Mouse (Mus musculus) liver, embryonic 15.5 days (tissue): ENCODE data around the gene Zfp157. TPM values are rescaled to one million over a fixed set of nuclear protein-coding genes. Genes with fewer than 3 reads are reported as not detected.
A peak's percentile ranks its signal among the peaks of the same experiment; 100 is the strongest.
"Not testable (repeated sequence)": the region's sequence is repeated elsewhere in the genome, so short reads cannot be mapped to it uniquely, and the experiment has no call there.

Experiments
- ATAC-seq: fragments of 200-750 bp; cut with Nextera tagmentation; 2 replicates; pipeline ENCODE4 v1.8.0; 2017; ENCODE audit warnings: moderate number of reproducible peaks, mild to moderate bottlenecking, moderate library complexity; ENCODE audit not compliant: insufficient read depth
- H3K27ac ChIP-seq: fragments of 300-500 bp; sonication (generic); replicated peaks from 2 replicates; pipeline ENCODE4 v1.5.1; 2015; ENCODE audit warnings: mild to moderate bottlenecking, inconsistent platforms
- H3K27me3 ChIP-seq: fragments of 300-500 bp; sonication (generic); 2 replicates; pipeline ENCODE4 v1.6.1; 2015; ENCODE audit warnings: mild to moderate bottlenecking, inconsistent platforms
- H3K36me3 ChIP-seq: fragments of 300-500 bp; sonication (generic); replicated peaks from 2 replicates; pipeline ENCODE4 v1.6.1; 2015; ENCODE audit warnings: moderate library complexity, mild to moderate bottlenecking, inconsistent platforms
- H3K4me1 ChIP-seq: fragments of 300-500 bp; sonication (generic); replicated peaks from 2 replicates; pipeline ENCODE4 v1.6.1; 2015; ENCODE audit warnings: inconsistent platforms
- H3K4me2 ChIP-seq: fragments of 300-500 bp; sonication (generic); 2 replicates; pipeline ENCODE4 v1.6.1; 2015; ENCODE audit warnings: moderate library complexity, mild to moderate bottlenecking, inconsistent platforms
- H3K4me3 ChIP-seq: fragments of 300-500 bp; sonication (generic); replicated peaks from 2 replicates; pipeline ENCODE4 v1.5.1; 2015; ENCODE audit warnings: mild to moderate bottlenecking, inconsistent platforms
- H3K9ac ChIP-seq: fragments of 300-500 bp; sonication (generic); 2 replicates; pipeline ENCODE4 v1.6.1; 2015; ENCODE audit warnings: moderate library complexity, mild to moderate bottlenecking, inconsistent platforms
- H3K9me3 ChIP-seq: fragments of 300-500 bp; sonication (generic); replicated peaks from 2 replicates; pipeline ENCODE4 v1.6.1; 2016; ENCODE audit warnings: inconsistent platforms
- WGBS: fragments of 180-500 bp; shearing (Covaris S2); methylation state at CpG from one replicate; pipeline ENCODE4 v1.1.7; 2015; ENCODE audit warnings: mixed read lengths; ENCODE audit not compliant: insufficient replicate concordance; 5-methylcytosine and 5-hydroxymethylcytosine counted together
- polyA plus RNA-seq: library from polyadenylated mRNA; unstranded; fragments of >200 nt; fragmentation: Nextera tagmentation; extraction: Ambion mirVana; gene quantifications from 2 replicates; pipeline ENCODE4 v1.2.1, GENCODE M21; 2015

The Zfp157 gene
- 4.7 and 5.7 TPM in 2 replicates for polyA plus RNA-seq

- no peaks in the 10 kb centered on the region for H3K27me3 ChIP-seq
- peak within 1 kb of the TSS; percentile 51 for H3K27ac ChIP-seq
- H3K9me3 ChIP-seq: no peaks in the 10 kb centered on the region
- peaks cover 20% of the 10 kb centered on the region for H3K4me1 ChIP-seq
- H3K4me2 ChIP-seq: peak within 1 kb of the TSS; percentile 84
- under 1% methylated on average over 49 of the region's 49 CpGs for WGBS
- ATAC-seq: peak; percentile 100
- peak within 1 kb of the TSS; percentile 84 for H3K9ac ChIP-seq
- H3K4me3 ChIP-seq: peak within 1 kb of the TSS; percentile 91
- peaks cover 18% of the 10 kb centered on the region for H3K36me3 ChIP-seq
Observed at GRCm38 (mm10) chr5:138441286-138442194, at the start of gene Zfp157. Gene Zfp157 (plus strand): TSS chr5:138441468.

GRCm38 (mm10) chr5:138397795-138398337 is 43.4 kb upstream of the Zfp157 start:
- WGBS: 52% methylated on average over 2 of the region's 2 CpGs
- Histone ChIP-seq H3K36me3 (no peaks in the 10 kb centered on the region), H3K27me3 (no peaks in the 10 kb centered on the region), H3K9me3 (no peaks in the 10 kb centered on the region), H3K4me1 (no peaks in the 10 kb centered on the region), H3K9ac (no peak overlapping the region), H3K4me3 (no peak overlapping the region), H3K4me2 (no peak overlapping the region), H3K27ac (no peak overlapping the region)
- ATAC-seq: no peak

- not testable (repeated sequence) for H3K9ac ChIP-seq, H3K36me3 ChIP-seq, ATAC-seq, H3K27ac ChIP-seq, H3K9me3 ChIP-seq, H3K4me3 ChIP-seq, H3K4me2 ChIP-seq, H3K27me3 ChIP-seq, H3K4me1 ChIP-seq
Observed at GRCm38 (mm10) chr5:138400431-138400830, 40.8 kb upstream of the Zfp157 start.

- Histone ChIP-seq H3K4me3 (no peak overlapping the region), H3K4me1 (no peaks in the 10 kb centered on the region), H3K4me2 (no peak overlapping the region), H3K27ac (no peak overlapping the region), H3K9ac (no peak overlapping the region), H3K36me3 (peaks cover 48% of the 10 kb centered on the region), H3K9me3 (0 out of 2 replicates have a peak, but pooled peaks cover 7% of the 10 kb centered on the region), H3K27me3 (no peaks in the 10 kb centered on the region)
- 78% methylated on average over 4 of the region's 4 CpGs for WGBS
- ATAC-seq: no peak
Observed at GRCm38 (mm10) chr5:138458371-138458770, 17.1 kb downstream of the Zfp157 start.

- Histone ChIP-seq H3K9me3 (0 out of 2 replicates have a peak, but pooled peaks cover 7% of the 10 kb centered on the region), H3K4me3 (no peak overlapping the region), H3K4me1 (no peaks in the 10 kb centered on the region), H3K9ac (no peak overlapping the region), H3K27me3 (no peaks in the 10 kb centered on the region), H3K27ac (no peak overlapping the region), H3K4me2 (no peak overlapping the region), H3K36me3 (peaks cover 48% of the 10 kb centered on the region)
- no peak for ATAC-seq
- WGBS: 82% methylated on average over 1 of the region's 1 CpGs
Observed at GRCm38 (mm10) chr5:138459107-138459506, 17.8 kb downstream of the Zfp157 start.

- H3K4me2 ChIP-seq: no peak overlapping the region
- H3K4me1 ChIP-seq: no peaks in the 10 kb centered on the region
- H3K27ac ChIP-seq: no peak overlapping the region
- 12% methylated on average over 6 of the region's 6 CpGs for WGBS
- H3K4me3 ChIP-seq: no peak overlapping the region
- no peak for ATAC-seq
- H3K36me3 ChIP-seq: no peaks in the 10 kb centered on the region
- H3K9me3 ChIP-seq: no peaks in the 10 kb centered on the region
- no peak overlapping the region for H3K9ac ChIP-seq
- H3K27me3 ChIP-seq: no peaks in the 10 kb centered on the region
Observed at GRCm38 (mm10) chr5:138473601-138474000, 32.3 kb downstream of the Zfp157 start.

GRCm38 (mm10) chr5:138504548-138504947 is 63.3 kb downstream of the Zfp157 start:
- H3K9me3 ChIP-seq, H3K9ac ChIP-seq, ATAC-seq, H3K4me1 ChIP-seq, H3K4me2 ChIP-seq, H3K27me3 ChIP-seq, H3K4me3 ChIP-seq, H3K27ac ChIP-seq, H3K36me3 ChIP-seq: not testable (repeated sequence)
- 66% methylated on average over 12 of the region's 12 CpGs for WGBS

Other genes with a start within 250 kb of the Zfp157 start
- gene Mblac1, start 247.2 kb upstream of the Zfp157 start, polyA plus RNA-seq: 2.9 and 3.0 TPM in 2 replicates
- gene Nxpe5, start 215.6 kb upstream of the Zfp157 start, polyA plus RNA-seq: 0.08 TPM in 2 replicates
- gene Lamtor4, start 186.0 kb upstream of the Zfp157 start, polyA plus RNA-seq: 35.3 and 36.0 TPM in 2 replicates
- 2.5 and 3.6 TPM in 2 replicates for gene BC037034, start 177.4 kb upstream of the Zfp157 start, polyA plus RNA-seq
- 0.07 and 0.26 TPM in 2 replicates for gene Gal3st4, start 168.6 kb upstream of the Zfp157 start, polyA plus RNA-seq
- gene Gm43720, start 161.5 kb upstream of the Zfp157 start, polyA plus RNA-seq: not detected in 2 replicates
- gene Gpc2, start 161.5 kb upstream of the Zfp157 start, polyA plus RNA-seq: 0.45 and 0.62 TPM in 2 replicates
- gene Stag3, start 161.2 kb upstream of the Zfp157 start, polyA plus RNA-seq: 1.3 and 1.8 TPM in 2 replicates
- gene Pvrig, start 99.5 kb upstream of the Zfp157 start, polyA plus RNA-seq: 0.53 and 0.78 TPM in 2 replicates
- gene 1700123K08Rik, start 123.2 kb downstream of the Zfp157 start, polyA plus RNA-seq: not detected in 2 replicates
- 12.6 and 14.3 TPM in 2 replicates for gene Zfp68, start 178.3 kb downstream of the Zfp157 start, polyA plus RNA-seq
- gene A430033K04Rik, start 181.4 kb downstream of the Zfp157 start, polyA plus RNA-seq: 3.7 and 3.8 TPM in 2 replicates